Mouse (Mus musculus): ENCODE measurements around the gene Bbs5. TPM values are rescaled to one million over a fixed set of nuclear protein-coding genes. Genes with fewer than 3 reads are reported as not detected.

The Bbs5 gene
- total RNA-seq (2023) = under 1 TPM in 1 of 2 experiments, not detected in 1; 0.76 TPM

DNA sequence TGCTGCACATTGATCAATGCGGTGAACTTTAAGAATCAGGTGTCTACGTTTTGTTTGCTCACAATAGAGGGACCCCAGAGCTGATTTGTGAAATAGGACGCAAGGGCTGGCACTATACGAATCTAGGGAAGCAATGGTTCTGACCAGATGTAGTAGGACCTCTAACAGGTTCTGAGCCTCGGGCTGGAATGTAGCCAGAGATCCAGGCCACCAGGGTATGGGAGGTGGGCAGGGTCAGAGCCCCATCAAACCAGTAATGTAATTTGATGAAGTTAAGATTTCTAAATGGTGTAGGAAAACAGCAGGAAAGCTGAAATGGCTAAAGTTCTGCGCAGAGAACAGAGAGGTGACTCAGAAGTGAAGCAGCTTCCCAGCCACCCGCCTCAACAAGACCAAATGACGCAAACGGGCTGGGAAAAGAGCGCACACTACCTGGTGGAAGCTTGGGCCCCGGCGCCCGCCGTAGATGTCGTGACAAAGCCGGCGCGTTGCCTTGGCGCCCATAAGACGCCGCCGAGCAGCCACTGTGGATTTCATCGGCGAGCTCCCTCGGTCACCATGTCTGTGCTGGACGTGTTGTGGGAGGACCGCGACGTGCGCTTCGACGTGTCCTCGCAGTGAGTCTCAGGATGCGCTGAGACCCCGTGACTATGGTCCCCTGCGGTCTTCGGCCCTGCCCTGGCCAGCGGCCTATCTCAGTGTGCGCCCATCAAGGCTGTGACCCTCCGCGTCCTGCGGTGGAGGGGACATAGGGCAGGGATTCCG is at the start of gene Bbs5:
Bbs5 (plus strand) TSS at position 446 of the 765 bp plus-strand sequence.

DNA sequence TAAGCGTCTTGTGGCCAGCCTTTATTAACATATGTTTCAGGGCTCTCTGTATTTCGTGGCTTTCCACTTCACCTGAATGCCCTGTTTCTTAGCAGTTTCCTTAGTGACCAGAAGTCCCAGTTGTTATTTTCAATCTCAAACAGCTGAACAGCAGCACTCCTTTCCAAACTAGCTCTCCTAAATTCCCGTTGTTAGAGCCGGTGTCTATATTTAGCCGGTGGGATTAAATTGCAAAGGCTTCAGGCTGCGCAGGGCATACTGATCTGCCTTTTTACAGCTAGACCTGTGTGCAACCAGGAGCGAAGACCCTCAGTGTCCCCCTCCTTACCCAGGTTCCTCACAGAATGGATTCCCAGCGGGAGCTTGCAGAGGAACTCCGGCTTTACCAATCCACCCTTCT is 22.9 kb downstream of the Bbs5 start, which contains the start of gene Klhl41:
Klhl41 (plus strand) TSS at position 268 of the 400 bp plus-strand sequence.

GRCm38 (mm10) chr2:69712981-69713625 is 66.1 kb downstream of the Bbs5 start, which contains the start of gene Fastkd1:
Fastkd1 (minus strand) TSS chr2:69713516.

Other genes with a start within 250 kb of the Bbs5 start
- not detected for gene Lrp2, start 61.1 kb upstream of the Bbs5 start, total RNA-seq (2023)
- under 1 TPM in 1 of 2 experiments, not detected in 1; 0.29 TPM for gene Klhl41, start 22.9 kb downstream of the Bbs5 start, total RNA-seq (2023)
- gene Fastkd1, start 66.3 kb downstream of the Bbs5 start, total RNA-seq (2023) = 1 to 10 TPM; 3.4 to 4.9 TPM
- gene Ppig, start 75.4 kb downstream of the Bbs5 start, total RNA-seq (2023) = 10 to 100 TPM; 55.9 to 60.3 TPM
- gene Ccdc173, start 142.4 kb downstream of the Bbs5 start, total RNA-seq (2023) = 1 to 10 TPM in 1 of 2 experiments, under 1 TPM in 1; 0.49 to 1.8 TPM
- gene Phospho2, start 142.5 kb downstream of the Bbs5 start, total RNA-seq (2023) = 10 to 100 TPM; 14.6 to 19.8 TPM
- 1 to 10 TPM; 4.5 to 6.5 TPM for gene Klhl23, start 174.8 kb downstream of the Bbs5 start, total RNA-seq (2023)
- 10 to 100 TPM; 70.5 to 90.0 TPM for gene Ssb, start 214.4 kb downstream of the Bbs5 start, total RNA-seq (2023)
- gene Mettl5, start 238.4 kb downstream of the Bbs5 start, total RNA-seq (2023) = 1 to 10 TPM; 9.5 to 9.7 TPM

Data from neutrophil, adult 59 days (primary cell).